Mouse (Mus musculus) left cerebral cortex, postnatal 36 days (tissue): ENCODE data around the gene Sp7. TPM values are rescaled to one million over a fixed set of nuclear protein-coding genes. Genes with fewer than 3 reads are reported as not detected.
"Not testable (repeated sequence)": the region's sequence is repeated elsewhere in the genome, so short reads cannot be mapped to it uniquely, and the experiment has no call there.

ENCODE experiments used
- DNase-seq, 2 experiments: peaks; one replicate each; pipeline ENCODE4 v3.0.0; 2021 to 2022; ENCODE audit warnings: low spot score in 2 of 2, mixed read lengths in 1 of 2
- intact Hi-C: fragments of 180-260 bp; cut with DNase I; formaldehyde crosslinking; loops from one replicate; pipeline ENCODE4 v1.15.1; 2025
- total RNA-seq, 2 experiments: library from RNA; stranded (reverse); gene quantifications; 2 replicates each; pipeline ENCODE4 v1.2.3; 2021

Gene Sp7
- total RNA-seq, 2 experiments from 2014 or later: 0.79 to 1.00 TPM

DNA sequence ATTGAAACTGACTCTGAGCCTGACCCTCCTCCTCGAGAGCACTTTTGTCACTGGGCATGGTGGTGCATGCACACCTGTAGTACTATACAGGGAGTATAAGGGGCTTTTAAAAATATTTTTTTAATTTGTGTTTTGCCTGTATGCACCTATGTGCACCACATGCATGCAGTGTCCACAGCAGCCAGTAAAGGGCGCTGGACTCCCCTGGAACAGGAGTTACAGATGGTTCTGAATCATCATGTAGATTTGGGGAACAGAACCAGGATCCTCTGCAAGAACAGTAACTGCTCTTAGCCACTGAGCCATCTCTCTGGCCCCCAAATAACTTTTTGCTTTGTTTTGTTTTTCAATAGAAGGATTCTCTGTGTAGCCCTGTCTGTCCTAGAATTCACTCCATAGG, 14.8 kb downstream of the Sp7 start:
- no peak for DNase-seq
- intact Hi-C loops: no loop called here

DNA sequence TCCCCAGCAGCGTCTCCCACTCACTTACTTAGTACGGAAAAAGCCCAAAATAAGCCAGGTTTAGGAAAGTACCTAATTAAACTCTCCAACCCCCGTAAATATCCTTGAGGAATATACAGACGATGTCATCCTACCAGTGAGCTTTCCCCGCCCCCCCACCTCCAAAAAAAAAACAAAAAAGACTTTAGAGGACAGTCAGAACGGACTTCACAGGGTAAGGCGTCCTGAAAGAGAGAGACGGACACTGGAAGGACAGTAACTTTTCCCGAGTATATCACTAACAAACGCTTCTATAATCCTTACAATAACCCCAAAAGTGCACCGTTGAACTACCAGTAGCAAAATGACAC, 16.1 kb downstream of the Sp7 start:
- no peak for DNase-seq
- intact Hi-C loops: no loop called here

DNA sequence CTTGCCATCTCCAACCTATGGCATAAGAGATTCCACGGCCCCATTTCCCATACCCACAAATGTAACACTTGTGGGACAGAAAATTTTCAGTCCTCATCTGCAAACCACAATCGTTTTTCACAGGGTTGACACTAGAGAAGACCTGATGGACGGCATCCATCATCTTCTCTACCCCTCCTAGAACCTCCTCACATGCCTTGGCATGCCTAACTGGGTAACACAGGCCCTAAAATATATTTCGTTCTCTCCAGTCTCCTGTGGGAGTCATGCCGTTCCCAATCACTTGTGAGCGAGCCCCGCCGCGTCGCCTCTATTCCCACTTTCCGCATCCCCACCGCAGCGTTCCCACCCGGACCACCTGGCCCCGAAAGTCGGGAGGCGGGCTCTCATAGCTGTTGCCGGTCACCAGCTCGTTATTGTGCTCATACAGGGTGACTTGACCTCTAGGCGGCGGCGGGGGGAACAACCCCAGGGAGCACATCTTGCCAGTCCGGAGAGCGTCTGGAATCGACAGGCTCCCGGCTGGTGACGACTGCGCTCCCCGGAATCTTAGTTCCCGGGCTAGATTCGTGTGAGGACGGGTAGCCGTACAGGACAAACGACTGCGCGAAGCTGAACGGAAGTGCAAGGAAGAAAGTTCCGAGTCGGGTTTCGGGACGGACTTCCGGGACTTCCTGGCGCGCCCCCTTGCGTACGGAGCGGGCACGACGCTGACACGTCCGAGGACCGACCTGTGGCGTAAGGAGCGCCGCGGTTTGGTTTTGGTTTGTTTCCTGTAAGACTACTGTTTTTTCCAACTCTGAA, 16.6 kb downstream of the Sp7 start, which contains the start of gene Aaas:
Aaas (minus strand) TSS at position 634 of the 804 bp plus-strand sequence.
- DNase-seq: peak; percentile 93 to 94
- intact Hi-C loops: no loop called here

DNA sequence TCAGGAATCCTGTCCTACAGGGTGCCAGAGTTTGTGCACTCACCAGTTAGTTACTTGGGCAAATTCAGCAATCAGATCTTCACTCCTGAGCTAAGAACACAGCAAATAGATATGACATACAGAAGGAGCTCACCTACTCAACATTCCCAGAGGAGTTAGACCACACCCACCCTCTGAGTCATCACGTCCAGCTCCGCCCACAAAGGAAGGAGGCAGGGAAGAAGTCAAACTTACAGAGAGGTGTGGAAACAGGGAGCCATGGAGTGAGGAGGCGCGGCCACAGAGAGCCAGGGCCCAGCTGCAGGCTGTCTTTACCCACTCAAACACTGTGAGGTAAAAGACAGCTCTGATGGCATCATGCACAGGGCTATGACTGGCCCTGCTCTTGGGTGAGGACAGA, 20.5 kb downstream of the Sp7 start:
- intact Hi-C loops: no loop called here
- no peak for DNase-seq

DNA sequence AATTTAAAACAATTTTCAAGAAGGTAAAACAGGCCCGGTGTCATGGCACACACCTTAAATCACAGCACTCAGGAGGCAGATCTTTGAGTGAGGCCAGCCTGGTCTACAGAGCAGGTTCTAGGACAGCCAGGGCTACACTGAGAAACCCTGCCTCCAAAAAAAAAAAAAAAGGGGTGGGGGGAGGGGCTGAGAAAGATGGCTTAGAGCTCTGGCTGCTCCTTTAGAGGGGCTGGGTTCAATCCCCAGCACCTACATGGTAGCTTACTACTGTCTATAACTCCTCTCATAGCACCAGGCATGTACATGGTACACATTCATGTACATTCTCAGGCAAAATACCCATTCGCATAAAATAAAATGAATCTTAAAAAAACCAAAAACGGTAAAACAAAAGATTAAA, 22.5 kb downstream of the Sp7 start:
- no peak for DNase-seq
- intact Hi-C loops: loop anchor here (5.0 kb wide), 1 partner anchor 33 kb away; no protein-coding TSS in a partner anchor

DNA sequence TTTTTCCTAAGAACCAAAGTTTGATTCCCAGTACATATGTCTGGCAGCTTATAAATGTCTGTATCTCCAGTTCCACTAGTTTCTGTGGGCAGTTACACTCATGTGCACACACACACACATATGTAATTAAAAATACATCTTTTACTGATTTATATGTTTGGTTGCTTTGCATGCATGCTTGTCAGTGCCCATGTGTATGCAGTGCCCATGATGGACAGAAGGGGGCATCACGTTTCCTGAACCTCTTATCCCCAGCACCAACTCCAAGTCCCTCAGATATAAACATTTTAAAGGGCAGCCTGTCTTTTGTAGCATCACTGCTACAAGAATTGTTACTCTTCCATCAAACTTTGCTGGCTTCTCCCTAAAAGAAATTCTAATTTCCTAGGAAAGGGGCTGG, 25.4 kb downstream of the Sp7 start:
- intact Hi-C loops: loop anchor here (5.0 kb wide), 1 partner anchor 36 kb away; no protein-coding TSS in a partner anchor
- DNase-seq: no peak

DNA sequence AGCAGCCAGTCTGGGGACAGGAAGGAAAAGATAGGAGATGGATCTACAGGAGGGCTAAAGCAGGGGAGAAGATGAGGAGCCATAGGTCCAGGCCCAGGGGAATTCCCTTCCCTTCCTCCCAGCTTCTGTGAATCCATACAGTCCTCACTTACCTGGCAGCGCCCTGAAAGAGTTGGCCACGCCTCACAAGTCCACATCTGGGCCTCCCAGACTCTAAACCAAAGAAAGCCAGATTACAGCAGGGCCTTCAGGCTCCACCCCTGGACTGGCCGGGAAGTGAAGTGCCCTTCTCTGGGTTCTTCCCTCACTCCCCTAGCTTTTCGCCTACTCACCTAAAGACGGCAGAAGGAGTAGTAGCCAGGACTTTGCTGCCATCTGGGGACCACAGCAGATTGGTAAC, 27.4 kb downstream of the Sp7 start:
- intact Hi-C loops: loop anchor here (5.0 kb wide), 1 partner anchor 38 kb away; no protein-coding TSS in a partner anchor
- DNase-seq: no peak

DNA sequence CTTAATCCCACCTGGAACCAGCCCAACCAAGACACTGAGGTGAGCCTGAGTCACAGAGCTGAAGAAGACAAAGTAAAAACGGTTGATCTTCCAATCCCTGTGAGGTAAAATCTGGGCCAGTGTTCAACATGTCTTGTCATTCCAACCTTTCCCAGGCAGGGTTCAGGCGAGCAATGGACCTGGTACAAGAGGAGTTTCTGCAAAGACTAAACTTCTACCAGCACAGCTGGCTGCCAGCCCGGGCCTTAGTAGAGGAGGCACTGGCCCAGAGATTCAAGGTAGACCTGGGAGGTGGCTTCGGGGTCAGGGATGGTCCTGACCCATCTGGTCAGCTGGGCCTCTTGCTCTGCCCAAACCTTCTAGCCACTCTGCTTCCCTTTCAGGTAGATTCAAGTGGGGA, 30.0 kb downstream of the Sp7 start:
- intact Hi-C loops: no loop called here
- no peak for DNase-seq

DNA sequence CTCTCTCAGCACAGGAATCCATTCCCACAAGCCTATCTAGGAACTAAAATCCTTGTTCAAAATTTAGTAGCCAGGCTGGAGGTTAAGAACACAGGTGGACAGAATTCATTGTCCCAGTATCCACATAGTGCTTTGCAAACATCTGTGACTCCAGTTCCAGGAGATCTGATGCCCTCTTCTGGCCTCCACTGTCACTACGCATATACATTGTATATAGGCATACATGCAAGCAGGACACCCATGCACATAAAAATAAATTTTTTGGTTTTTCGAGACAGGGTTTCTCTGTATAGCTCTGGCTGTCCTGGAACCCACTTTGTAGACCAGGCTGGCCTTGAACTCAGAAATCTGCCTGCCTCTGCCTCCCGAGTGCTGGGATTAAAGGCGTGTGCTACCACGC, 31.1 kb downstream of the Sp7 start:
- intact Hi-C loops, DNase-seq: not testable (repeated sequence)

DNA sequence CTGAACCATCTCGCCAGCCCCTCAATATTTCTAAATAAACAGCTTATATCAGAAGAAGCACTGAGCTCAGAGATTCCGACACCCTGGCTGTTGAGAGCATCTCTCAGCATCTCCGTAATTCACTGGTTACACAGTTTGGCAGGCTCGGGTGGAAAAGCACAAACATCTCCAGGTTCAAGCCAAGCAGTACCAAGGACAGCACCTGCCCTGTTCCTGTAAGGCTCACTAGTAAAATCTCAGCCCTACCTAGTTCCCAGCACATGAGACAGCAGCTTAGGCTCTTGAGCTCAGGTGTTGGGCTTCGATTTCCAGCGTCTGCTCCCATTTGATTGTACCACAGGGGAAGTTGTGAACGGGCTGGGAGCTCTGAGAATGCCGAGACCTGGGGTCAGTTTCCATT, 31.7 kb downstream of the Sp7 start:
- no peak for DNase-seq
- intact Hi-C loops: no loop called here

DNA sequence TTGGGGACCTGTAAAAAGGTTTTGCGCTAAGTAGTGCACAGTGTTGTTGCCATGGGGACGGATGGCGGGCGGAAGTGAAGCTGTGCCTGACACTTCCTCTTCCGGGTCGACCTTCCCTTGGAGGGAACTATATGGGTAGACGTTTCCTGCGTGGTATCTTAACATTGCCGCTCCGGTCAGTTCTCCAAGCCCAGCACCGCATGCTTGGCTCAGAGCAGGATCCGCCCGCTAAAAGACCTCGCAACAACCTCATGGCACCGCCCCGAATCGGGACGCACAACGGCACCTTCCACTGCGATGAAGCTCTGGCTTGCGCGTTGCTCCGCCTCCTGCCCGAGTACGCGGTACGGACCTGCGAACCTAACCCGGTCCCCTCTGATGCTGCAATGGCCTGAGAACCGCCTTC, 35.4 kb downstream of the Sp7 start, which contains the start of gene Myg1:
Myg1 (plus strand) TSS at position 100 of the 406 bp plus-strand sequence.
- intact Hi-C loops: no loop called here
- peak; percentile 82 to 86 for DNase-seq

DNA sequence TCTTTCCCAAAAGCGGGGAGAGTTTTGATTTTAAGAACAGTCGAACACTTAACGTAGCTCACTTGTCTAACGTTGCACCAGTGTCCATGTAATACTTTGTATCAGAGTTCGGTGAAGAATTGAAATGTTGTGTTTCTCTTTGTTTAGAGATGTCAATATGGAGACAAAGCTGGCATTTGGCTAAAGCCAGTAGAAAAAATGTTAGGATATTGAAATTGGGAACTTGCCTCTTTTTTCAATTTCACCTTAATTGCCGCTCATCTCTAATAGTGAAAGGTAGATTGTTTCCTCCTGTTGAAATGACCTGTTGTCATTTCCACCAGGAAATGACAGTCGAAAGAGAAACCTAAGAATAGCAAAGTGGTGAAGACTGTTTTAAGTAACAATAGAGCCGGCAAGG, 40.1 kb downstream of the Sp7 start:
- DNase-seq: no peak
- intact Hi-C loops: no loop called here

DNA sequence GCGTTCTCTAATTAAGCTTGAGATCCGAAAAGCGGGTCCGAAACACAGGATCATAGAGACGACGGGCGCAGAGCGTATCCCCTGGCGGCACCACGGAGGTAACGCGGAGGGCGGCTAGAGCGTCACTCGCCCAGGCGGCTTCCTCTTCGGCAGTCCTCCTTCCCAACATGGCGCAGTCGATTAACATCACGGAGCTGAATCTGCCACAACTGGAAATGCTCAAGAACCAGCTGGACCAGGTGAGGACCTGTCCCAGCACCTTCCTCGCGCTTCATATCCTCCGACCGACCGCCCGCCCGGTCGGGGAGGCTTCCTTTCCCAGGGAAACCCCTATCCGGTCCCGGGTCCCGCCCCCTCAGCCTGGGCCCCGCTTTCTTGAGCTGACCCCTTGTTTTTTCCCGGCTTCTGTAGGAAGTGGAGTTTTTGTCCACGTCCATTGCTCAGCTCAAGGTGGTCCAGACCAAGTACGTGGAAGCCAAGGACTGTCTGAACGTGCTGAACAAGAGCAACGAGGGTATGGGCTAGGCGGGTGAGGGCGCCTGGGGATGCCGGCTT, 40.9 kb downstream of the Sp7 start, which contains the start of gene Pfdn5:
Pfdn5 (plus strand) TSS at position 95 of the 555 bp plus-strand sequence.
- intact Hi-C loops: no loop called here
- peak; percentile 86 for DNase-seq

DNA sequence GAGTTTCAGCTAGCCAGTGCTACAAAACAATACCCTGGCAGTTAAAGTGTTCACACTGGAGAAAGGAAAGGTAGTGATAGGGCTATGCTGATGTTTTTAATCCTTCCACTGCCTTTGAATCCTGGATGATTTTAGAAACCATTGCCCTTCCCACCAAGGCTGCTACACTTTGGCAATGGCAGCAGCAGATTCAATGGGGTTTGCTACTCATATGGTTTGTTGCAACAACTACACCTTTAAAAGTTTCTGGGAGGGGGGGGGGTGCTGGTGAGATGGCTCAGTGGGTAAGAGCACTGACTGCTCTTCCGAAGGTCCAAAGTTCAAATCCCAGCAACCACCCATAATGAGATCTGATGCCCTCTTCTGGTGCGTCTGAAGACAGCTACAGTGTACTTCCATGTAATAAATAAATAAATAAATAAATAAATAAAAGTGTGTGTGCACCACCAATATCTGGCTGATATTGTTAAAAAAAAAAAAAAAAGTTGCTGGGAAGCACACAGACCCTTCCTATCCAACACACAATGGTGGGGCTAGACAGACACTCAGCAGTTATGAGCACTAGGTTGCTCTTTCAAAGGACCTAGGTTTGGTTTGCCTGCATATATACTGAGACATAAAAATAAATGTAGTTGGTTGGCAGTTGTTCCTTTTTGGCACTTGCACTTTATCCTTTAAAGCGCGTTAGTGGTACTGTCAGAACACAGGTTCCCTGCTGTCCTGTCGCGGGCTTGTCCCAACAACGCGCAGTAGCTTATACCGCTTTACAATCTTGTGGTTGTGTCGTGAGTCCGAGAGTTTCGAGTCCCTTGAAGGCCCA, 42.1 kb downstream of the Sp7 start:
- no peak for DNase-seq
- intact Hi-C loops: no loop called here

DNA sequence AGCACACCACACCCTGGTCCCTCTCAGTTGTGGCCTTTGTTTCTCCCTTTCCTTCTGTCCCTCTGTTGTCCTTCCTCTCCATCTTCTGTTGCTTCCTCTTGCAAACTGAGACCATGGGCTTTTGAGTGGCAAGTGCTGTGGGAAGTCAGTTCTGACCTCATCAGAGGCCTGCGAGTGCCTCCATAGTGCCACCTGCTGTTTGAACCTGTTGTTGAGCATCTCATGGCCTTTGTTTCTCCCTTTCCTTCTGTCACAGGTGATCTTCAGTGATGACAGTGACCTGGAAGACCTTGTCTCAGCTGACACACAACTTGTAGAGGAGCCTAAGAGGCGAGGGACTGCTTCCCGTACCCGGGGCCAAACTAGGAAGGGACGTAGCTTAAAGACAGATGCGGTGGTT, 50.7 kb downstream of the Sp7 start:
- intact Hi-C loops: loop anchor here (5.0 kb wide), 2 partner anchors 34 to 79 kb away; no protein-coding TSS in a partner anchor
- peak; percentile 32 to 57 for DNase-seq

DNA sequence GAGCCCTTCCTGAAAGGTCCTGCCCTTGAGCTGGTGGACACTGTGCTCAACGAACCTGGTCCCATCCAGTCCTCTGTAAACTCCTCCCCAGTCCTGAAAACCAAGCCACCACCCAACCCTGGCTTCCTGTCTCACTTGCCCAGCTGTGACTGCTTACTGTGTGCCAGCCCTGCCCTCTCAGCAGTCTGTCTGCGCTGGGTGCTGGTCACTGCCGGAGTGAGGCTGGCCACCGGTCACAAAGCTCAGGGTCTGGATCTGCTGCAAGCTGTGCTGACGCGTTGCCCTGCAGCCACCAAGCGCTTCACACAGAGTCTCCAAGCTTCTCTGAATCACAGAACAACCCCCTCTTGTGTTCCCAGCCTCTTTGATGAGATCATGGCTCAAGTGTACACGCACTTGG, 51.7 kb downstream of the Sp7 start:
- intact Hi-C loops: loop anchor here (5.0 kb wide), 2 partner anchors 33 to 78 kb away; no protein-coding TSS in a partner anchor
- no peak for DNase-seq

DNA sequence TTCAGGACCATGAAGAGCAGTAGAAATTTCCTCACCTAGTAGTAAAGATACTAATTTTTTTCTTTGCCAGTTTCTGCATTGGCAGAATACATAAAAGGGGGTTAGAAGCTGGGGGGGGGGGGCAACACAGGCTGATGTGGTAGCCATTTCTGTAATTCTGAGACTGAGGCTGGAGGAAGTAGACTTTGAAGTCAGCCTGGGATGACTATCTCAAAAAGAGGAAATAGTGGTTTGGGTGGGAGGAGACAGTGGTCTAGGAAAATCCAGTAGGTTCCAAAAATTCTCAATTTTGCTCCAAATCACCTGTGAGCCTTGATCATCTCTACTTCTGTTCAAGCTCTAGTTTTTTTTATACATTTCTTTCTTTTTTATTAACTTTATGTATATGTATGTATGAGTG, 55.5 kb downstream of the Sp7 start:
- intact Hi-C loops: no loop called here
- DNase-seq: no peak

DNA sequence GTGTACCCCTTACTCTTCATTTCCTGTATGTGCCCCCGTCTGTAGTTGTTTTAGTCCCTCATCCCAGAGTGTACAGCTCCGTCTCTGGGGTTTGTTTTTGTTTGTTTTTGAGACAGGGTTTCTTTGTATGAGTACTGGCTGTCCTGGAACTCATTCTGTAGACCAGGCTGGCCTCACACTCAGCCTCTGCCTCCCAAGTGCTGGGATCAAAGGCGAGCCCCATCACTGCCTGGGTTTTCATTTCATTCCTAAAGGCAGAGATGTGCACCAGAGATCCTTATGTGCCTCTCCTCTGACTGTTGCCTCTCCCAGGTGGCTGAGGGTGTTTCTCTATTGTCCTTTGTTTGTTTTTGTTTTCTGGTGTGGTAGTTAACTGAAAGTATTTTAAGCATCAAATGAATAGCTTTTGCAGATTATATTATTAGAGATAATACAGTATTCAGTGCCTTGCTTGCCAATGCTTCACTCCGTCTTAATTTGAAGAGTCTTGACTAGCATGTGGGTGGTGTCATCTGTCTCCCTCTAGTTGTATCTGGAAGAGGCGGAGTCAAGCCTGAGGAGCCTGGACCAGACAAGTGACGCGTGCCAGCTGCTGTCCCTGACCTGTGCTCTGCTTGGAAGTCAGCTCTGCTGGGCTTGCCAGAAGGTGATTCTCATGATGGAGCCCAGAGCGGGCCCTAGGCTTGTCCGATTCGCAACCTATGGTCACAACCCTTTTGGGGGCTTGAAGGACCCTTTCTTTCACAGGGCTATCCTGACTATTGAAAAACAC, 56.7 kb downstream of the Sp7 start:
- DNase-seq: no peak

DNA sequence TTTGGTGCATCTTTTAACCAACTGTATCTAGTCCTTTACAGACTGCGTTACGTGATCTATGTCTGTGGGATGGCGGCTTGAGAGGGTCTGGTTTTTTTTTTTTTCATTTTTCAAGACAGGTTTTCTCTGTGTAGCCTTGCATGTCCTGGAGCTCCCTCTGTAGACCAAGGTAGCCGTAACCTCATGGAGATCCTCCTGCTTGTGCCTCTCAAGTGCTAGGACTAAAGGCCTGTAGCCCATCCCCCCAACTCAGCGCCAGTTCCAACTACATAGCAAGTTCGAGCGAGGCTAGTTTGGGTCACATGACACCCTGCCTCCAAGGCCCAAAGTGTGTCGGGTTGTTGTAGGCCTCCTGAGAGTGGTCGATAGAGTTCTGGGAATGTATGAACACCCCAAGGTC, 58.3 kb downstream of the Sp7 start:
- DNase-seq: no peak
- intact Hi-C loops: no loop called here

More for the DNA sequence above, 56.7 kb downstream of the Sp7 start:
- intact Hi-C loops: no loop called here
